Mouse (Mus musculus): Measurements from ENCODE around the gene Apoc2.

Apoc2 gene

GRCm38 (mm10) chr7:19680702-19681101 lies 3.0 kb upstream of the Apoc2 start:
- in situ Hi-C loops (cut with MboI, MseI) = no loop called here

- in situ Hi-C loops (cut with MboI, MseI) = no loop called here
Measured at GRCm38 (mm10) chr7:19678901-19679300, 1.2 kb upstream of the Apoc2 start.

- in situ Hi-C loops (cut with MboI, MseI) = no loop called here
Measured at GRCm38 (mm10) chr7:19676662-19677061, 1.1 kb downstream of the Apoc2 start.

GRCm38 (mm10) chr7:19675824-19676223 lies 1.9 kb downstream of the Apoc2 start:
- in situ Hi-C loops (cut with MboI, MseI) = no loop called here

- in situ Hi-C loops (cut with MboI, MseI) = no loop called here
Measured at GRCm38 (mm10) chr7:19673083-19673699, 4.5 kb downstream of the Apoc2 start.

- in situ Hi-C loops (cut with MboI, MseI) = no loop called here
Measured at GRCm38 (mm10) chr7:19671511-19671910, 6.2 kb downstream of the Apoc2 start.

- in situ Hi-C loops (cut with MboI, MseI) = loop anchor here (5.0 kb wide), 1 partner anchor 43 kb away; no protein-coding TSS in a partner anchor
Measured at GRCm38 (mm10) chr7:19668947-19669721, 8.6 kb downstream of the Apoc2 start.

GRCm38 (mm10) chr7:19667434-19667833 lies 10.3 kb downstream of the Apoc2 start:
- in situ Hi-C loops (cut with MboI, MseI) = loop anchor here (5.0 kb wide), 1 partner anchor 45 kb away; no protein-coding TSS in a partner anchor

- in situ Hi-C loops (cut with MboI, MseI) = loop anchor here (5.0 kb wide), 1 partner anchor 46 kb away; no protein-coding TSS in a partner anchor
Measured at GRCm38 (mm10) chr7:19666750-19667149, 11.0 kb downstream of the Apoc2 start.

- in situ Hi-C loops (cut with MboI, MseI) = loop anchor here (5.0 kb wide), 1 partner anchor 47 kb away; no protein-coding TSS in a partner anchor
Measured at GRCm38 (mm10) chr7:19664955-19665841, 12.5 kb downstream of the Apoc2 start, which contains the start of gene Clptm1. TSS of gene Clptm1 (minus strand) at chr7:19665033.

- in situ Hi-C loops (cut with MboI, MseI) = no loop called here
Measured at GRCm38 (mm10) chr7:19664455-19664954, 13.2 kb downstream of the Apoc2 start.

- in situ Hi-C loops (cut with MboI, MseI) = no loop called here
Measured at GRCm38 (mm10) chr7:19663940-19664339, 13.8 kb downstream of the Apoc2 start.

GRCm38 (mm10) chr7:19652614-19653013 lies 25.1 kb downstream of the Apoc2 start:
- in situ Hi-C loops (cut with MboI, MseI) = no loop called here

GRCm38 (mm10) chr7:19651063-19651786 lies 26.5 kb downstream of the Apoc2 start:
- in situ Hi-C loops (cut with MboI, MseI) = no loop called here

- in situ Hi-C loops (cut with MboI, MseI) = no loop called here
Measured at GRCm38 (mm10) chr7:19641223-19641622, 36.5 kb downstream of the Apoc2 start.

- in situ Hi-C loops (cut with MboI, MseI) = no loop called here
Measured at GRCm38 (mm10) chr7:19635074-19635827, 42.5 kb downstream of the Apoc2 start.

GRCm38 (mm10) chr7:19634591-19634990 lies 43.1 kb downstream of the Apoc2 start:
- in situ Hi-C loops (cut with MboI, MseI) = no loop called here

GRCm38 (mm10) chr7:19633855-19634254 lies 43.9 kb downstream of the Apoc2 start:
- in situ Hi-C loops (cut with MboI, MseI) = no loop called here

- in situ Hi-C loops (cut with MboI, MseI) = no loop called here
Measured at GRCm38 (mm10) chr7:19633197-19633596, 44.5 kb downstream of the Apoc2 start.

GRCm38 (mm10) chr7:19632720-19633119 lies 45.0 kb downstream of the Apoc2 start:
- in situ Hi-C loops (cut with MboI, MseI) = no loop called here
